Mouse (Mus musculus) lung, embryonic 14.5 days (tissue): ENCODE measurements around the gene Tm9sf2. TPM values are rescaled to one million over a fixed set of nuclear protein-coding genes. Genes with fewer than 3 reads are reported as not detected.

Source experiments
- ATAC-seq: fragments of 200-750 bp; cut with Nextera tagmentation; 2 replicates; pipeline ENCODE4 v1.8.0; 2017; ENCODE audit warnings: mild to moderate bottlenecking, moderate TSS enrichment, moderate library complexity; ENCODE audit not compliant: insufficient read depth
- DNase-seq: peaks from one replicate; pipeline ENCODE4 v3.0.0-alpha.2; 2015
- H3K27ac ChIP-seq: fragments of 300-500 bp; sonication (generic); 2 replicates; pipeline ENCODE4 v1.5.1; 2014; ENCODE audit warnings: low read depth, mild to moderate bottlenecking, moderate library complexity
- H3K27me3 ChIP-seq: fragments of 300-500 bp; sonication (generic); 2 replicates; pipeline ENCODE4 v1.6.1; 2014; ENCODE audit warnings: low read length, control low read depth; ENCODE audit not compliant: insufficient read depth
- H3K36me3 ChIP-seq: fragments of 300-500 bp; sonication (generic); 2 replicates; pipeline ENCODE4 v1.6.1; 2014; ENCODE audit warnings: control low read depth; ENCODE audit not compliant: insufficient read depth
- H3K4me1 ChIP-seq: fragments of 300-500 bp; sonication (generic); 2 replicates; pipeline ENCODE4 v1.6.1; 2014; ENCODE audit warnings: antibody characterized with exemption, control low read depth; ENCODE audit not compliant: insufficient read depth
- H3K4me2 ChIP-seq: fragments of 300-500 bp; sonication (generic); 2 replicates; pipeline ENCODE4 v1.6.1; 2014; ENCODE audit warnings: mild to moderate bottlenecking
- H3K4me3 ChIP-seq: fragments of 300-500 bp; sonication (generic); 2 replicates; pipeline ENCODE4 v1.5.1; 2014; ENCODE audit warnings: low read depth, low read length
- H3K9ac ChIP-seq: fragments of 300-500 bp; sonication (generic); 2 replicates; pipeline ENCODE4 v1.6.1; 2014
- H3K9me3 ChIP-seq: fragments of 300-500 bp; sonication (generic); 2 replicates; pipeline ENCODE4 v1.6.1; 2016; ENCODE audit warnings: low read depth, low read length, control low read depth
- CTCF ChIP-seq: IDR thresholded peaks from 2 replicates; pipeline ENCODE4 v1.5.1; 2016; ENCODE audit warnings: antibody characterized with exemption, low read depth
- WGBS: fragments of 180-500 bp; shearing (Covaris S2); extraction: QIAGEN DNeasy Blood & Tissue Kit; methylation state at CpG from one replicate; pipeline ENCODE4 v1.1.7; 2014; 5-methylcytosine and 5-hydroxymethylcytosine counted together
- polyA plus RNA-seq: library from polyadenylated mRNA; unstranded; fragments of >200 nt; fragmentation: Nextera tagmentation; extraction: Ambion mirVana; gene quantifications from 2 replicates; pipeline ENCODE4 v1.2.1, GENCODE M21; 2014

Gene Tm9sf2
- polyA plus RNA-seq, 1 experiment from 2014 or later, result 159 TPM

DNA sequence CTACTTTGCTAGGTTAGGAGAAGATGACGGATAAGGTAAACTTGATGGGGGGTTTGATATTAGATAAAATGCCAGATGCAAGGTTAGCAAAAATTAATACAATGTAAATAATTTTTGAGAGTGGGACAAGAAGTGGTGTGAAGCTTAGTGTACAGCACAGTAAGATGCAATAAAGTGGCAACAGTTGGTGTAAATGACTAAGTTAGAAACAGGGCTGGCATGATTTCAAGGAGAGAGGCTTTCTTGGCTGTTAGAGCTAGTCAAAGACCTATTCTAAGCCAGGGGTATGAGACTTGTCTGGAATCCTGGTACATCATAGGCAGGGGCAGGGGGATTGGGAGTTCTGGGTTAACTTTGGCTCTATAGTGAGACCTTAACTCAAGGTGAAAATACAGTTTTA lies 9.4 kb downstream of the Tm9sf2 start:
- TF ChIP-seq CTCF, result no peak
- Histone ChIP-seq H3K4me2 (no peak overlapping the region), H3K9ac (no peak overlapping the region), H3K4me1 (no peaks in the 10 kb centered on the region), H3K9me3 (no peaks in the 10 kb centered on the region), H3K27ac (no peak overlapping the region), H3K27me3 (no peaks in the 10 kb centered on the region), H3K4me3 (no peak overlapping the region), H3K36me3 (peaks cover 14% of the 10 kb centered on the region; the same call in 1 of the 2 replicates)
- DNase-seq, result no peak
- ATAC-seq, result no peak
- WGBS, result 88% methylated on average over 1 of the region's 1 CpGs

DNA sequence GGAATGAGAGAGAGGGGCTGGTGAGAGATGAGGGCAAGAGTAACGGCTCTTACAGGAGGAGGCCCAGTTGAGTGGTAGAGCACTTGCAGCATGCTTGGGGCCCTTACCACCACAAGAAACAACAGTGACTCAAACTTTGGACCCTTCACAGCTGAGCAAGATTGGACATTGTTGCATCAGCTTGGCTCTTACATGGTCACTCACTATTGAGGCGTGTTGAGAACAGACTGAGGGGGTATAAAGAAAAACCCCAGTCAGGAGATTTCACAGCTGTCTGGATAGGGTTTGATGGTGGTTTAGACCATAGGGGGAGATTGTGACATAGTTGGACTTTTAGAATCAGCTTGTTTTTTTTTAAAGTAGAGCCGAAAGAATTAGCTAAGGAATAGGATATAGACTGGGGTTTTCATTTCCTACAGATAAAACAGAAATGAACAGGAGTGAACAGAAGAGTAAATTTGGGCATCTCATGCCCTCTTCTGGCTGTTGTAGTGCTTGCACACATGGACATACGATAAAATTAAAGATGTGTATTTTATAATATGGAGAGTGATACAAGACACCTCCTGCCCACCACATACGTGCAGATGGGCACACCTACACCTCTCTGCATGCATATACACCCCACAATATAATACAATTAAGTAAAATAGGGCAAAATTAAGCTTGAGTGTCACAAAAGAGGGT lies 23.4 kb downstream of the Tm9sf2 start:
- TF ChIP-seq CTCF, result peak; percentile 46
- DNase-seq, result peak; percentile 60
- Histone ChIP-seq H3K4me2 (no peak overlapping the region), H3K9me3 (no peaks in the 10 kb centered on the region), H3K36me3 (peaks cover 58% of the 10 kb centered on the region), H3K4me1 (no peaks in the 10 kb centered on the region), H3K27me3 (no peaks in the 10 kb centered on the region), H3K27ac (no peak overlapping the region), H3K4me3 (no peak overlapping the region), H3K9ac (no peak overlapping the region)
- no peak for ATAC-seq
- WGBS, result 77% methylated on average over 5 of the region's 5 CpGs

DNA sequence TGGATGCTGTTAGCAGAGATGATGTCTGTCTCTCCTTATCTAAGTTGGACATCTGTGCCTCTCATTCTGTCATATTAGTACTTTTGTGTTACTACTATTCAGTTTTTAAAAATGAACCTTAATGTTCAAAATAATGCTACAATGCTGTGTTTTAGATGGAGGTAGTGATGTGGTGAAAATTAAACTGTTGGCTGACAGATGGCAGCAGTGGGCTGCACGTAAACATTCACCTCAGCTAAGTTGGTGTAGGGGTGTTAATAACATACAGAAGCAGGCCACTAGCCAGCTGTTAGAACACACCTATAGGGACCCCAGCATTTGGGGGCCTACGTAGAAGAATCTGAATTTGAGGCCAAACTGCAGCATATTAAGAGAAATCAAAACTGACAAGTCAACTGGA lies 24.8 kb downstream of the Tm9sf2 start:
- Histone ChIP-seq H3K9me3 (no peaks in the 10 kb centered on the region), H3K9ac (no peak overlapping the region), H3K4me2 (no peak overlapping the region), H3K27ac (no peak overlapping the region), H3K36me3 (peaks cover 52% of the 10 kb centered on the region), H3K27me3 (no peaks in the 10 kb centered on the region), H3K4me1 (no peaks in the 10 kb centered on the region), H3K4me3 (no peak overlapping the region)
- no peak for DNase-seq
- no peak for ATAC-seq
- 75% methylated on average over 2 of the region's 2 CpGs for WGBS
- no peak for TF ChIP-seq CTCF

DNA sequence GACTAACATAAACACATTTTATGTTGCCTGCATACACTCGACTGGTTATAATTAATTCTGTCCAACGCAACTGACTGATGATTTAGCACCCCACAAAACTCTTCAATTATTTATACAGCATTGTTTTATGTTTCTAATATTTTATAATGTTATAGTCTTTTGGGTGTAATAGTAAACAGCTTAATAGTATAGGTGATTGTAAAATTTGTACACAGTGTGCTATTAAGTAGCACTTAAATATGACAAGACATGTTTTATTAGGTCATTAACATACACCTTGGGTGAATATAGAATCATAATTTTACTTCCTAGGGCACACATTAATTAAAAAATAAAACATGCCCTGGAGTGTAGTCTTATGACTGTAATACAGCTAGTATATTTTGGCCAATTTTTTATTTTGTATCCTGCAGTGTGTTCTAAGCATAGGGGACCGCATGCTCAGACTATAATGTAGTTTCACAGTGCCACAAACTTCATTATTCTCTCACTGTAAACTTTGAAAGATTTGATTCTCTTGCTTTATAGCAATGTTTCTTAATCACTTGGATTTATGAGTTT lies 29.6 kb downstream of the Tm9sf2 start:
- Histone ChIP-seq H3K9me3 (no peaks in the 10 kb centered on the region), H3K4me2 (no peak overlapping the region), H3K4me3 (no peak overlapping the region), H3K9ac (no peak overlapping the region), H3K27me3 (no peaks in the 10 kb centered on the region), H3K27ac (no peak overlapping the region), H3K4me1 (no peaks in the 10 kb centered on the region), H3K36me3 (peaks cover 57% of the 10 kb centered on the region)
- ATAC-seq (no peak), DNase-seq (no peak)
- TF ChIP-seq CTCF, result no peak
- WGBS, result 79% methylated on average over 3 of the region's 3 CpGs

DNA sequence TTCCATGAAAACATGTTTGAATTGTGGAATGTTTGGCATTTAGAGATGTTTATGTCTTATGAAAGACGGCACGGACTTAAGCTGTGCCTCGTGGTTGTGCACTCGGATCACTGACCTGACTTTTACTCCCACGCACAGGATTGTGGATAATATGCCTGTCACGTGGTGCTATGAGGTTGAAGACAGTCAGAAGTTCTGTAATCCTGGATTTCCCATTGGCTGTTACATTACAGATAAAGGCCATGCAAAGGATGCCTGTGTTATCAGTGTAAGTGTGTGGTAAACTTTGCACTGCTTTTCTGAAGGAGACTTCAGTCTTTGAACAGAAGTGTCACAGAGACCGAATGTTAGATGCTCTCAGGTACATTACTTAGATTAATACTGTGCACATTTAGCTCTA lies 30.4 kb downstream of the Tm9sf2 start:
- TF ChIP-seq CTCF, result no peak
- ATAC-seq, result no peak
- Histone ChIP-seq H3K36me3 (peaks cover 65% of the 10 kb centered on the region), H3K27ac (no peak overlapping the region), H3K9me3 (no peaks in the 10 kb centered on the region), H3K4me2 (no peak overlapping the region), H3K27me3 (no peaks in the 10 kb centered on the region), H3K4me3 (no peak overlapping the region), H3K9ac (no peak overlapping the region), H3K4me1 (no peaks in the 10 kb centered on the region)
- peak; percentile 11 for DNase-seq
- 56% methylated on average over 7 of the region's 7 CpGs for WGBS

DNA sequence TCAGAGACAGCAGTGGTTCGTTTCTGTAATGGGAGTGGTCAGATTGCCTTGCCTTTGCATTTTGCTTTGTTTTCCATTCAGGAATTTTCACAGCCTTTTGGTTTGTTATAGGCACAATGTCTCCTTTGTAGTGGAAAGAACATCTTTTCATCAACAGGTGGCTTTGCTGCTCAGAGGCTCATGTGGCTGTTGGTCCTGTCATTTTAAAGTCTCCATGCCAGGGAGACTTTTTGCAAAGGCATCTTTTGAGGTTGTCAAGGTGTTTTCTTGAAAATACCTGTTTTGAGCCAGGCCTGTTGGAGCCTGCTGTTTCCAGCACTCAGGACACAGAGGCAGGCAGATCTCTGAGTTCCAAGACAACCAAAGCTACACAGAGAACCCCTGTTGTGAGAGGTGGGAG lies 33.3 kb downstream of the Tm9sf2 start:
- Histone ChIP-seq H3K27ac (no peak overlapping the region), H3K9me3 (no peaks in the 10 kb centered on the region), H3K4me2 (no peak overlapping the region), H3K4me3 (no peak overlapping the region), H3K4me1 (no peaks in the 10 kb centered on the region), H3K9ac (no peak overlapping the region), H3K27me3 (no peaks in the 10 kb centered on the region), H3K36me3 (peaks cover 74% of the 10 kb centered on the region)
- WGBS, result 73% methylated on average over 1 of the region's 1 CpGs
- no peak for ATAC-seq
- DNase-seq, result no peak
- no peak for TF ChIP-seq CTCF

DNA sequence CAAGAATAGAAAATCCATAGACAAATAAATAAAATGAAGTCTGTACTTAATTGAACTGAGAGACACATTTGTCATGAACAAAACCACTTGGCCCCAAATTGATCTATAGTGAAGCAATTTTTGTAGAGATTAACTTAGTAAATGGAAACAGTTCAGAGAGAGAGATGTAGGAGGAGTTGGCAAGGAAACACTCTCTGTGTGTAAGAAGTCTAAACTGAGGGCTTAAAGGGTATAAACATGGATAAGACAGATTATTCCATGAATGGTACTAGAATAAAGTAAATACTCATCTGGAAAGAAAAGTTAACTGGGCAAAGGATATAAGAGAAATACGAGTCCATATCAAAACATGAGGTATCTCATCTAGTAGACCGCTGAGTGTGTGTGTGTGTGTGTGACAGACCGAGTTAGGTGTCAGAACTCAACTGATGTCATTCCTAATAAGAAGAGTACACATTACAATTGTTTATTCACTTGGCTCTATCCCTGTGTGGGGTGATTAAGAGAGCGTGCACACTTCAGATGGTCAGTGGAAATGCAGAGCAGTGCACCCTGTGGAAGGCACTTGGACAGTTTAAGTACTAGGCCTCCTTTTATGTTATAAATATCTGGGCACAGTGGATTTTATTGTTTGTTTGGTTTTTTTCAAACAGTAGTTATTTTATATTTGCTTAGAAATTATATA lies 36.9 kb downstream of the Tm9sf2 start:
- DNase-seq (no peak), ATAC-seq (0 out of 2 replicates have a peak, but pooled peaks have one; percentile 24)
- H3K9me3 ChIP-seq, result no peaks in the 10 kb centered on the region
- TF ChIP-seq CTCF, result no peak
- H3K4me2 ChIP-seq, result no peak overlapping the region
- no peak overlapping the region for H3K4me3 ChIP-seq
- H3K4me1 ChIP-seq, result no peaks in the 10 kb centered on the region
- no peak overlapping the region for H3K27ac ChIP-seq
- no peaks in the 10 kb centered on the region for H3K27me3 ChIP-seq
- H3K9ac ChIP-seq, result no peak overlapping the region
- H3K36me3 ChIP-seq, result peaks cover 91% of the 10 kb centered on the region
- 70% methylated on average over 4 of the region's 4 CpGs for WGBS
